Mouse (Mus musculus) limb, embryonic 10.5 days (tissue): ENCODE measurements around the gene Enpp1. TPM values are rescaled to one million over a fixed set of nuclear protein-coding genes. Genes with fewer than 3 reads are reported as not detected.

Experiments used
- DNase-seq: peaks from one replicate; pipeline ENCODE4 v3.0.0-alpha.2; 2017; ENCODE audit warnings: low spot score
- H3K27ac ChIP-seq: fragments of 300-500 bp; sonication (generic); 2 replicates; pipeline ENCODE4 v1.5.1; 2016; ENCODE audit warnings: mild to moderate bottlenecking
- H3K27me3 ChIP-seq: fragments of 300-500 bp; sonication (generic); 2 replicates; pipeline ENCODE4 v1.6.1; 2016; ENCODE audit warnings: low read depth, mild to moderate bottlenecking; ENCODE audit not compliant: poor library complexity, severe bottlenecking
- H3K36me3 ChIP-seq: fragments of 300-500 bp; sonication (generic); 2 replicates; pipeline ENCODE4 v1.6.1; 2016; ENCODE audit warnings: mild to moderate bottlenecking, moderate library complexity
- H3K4me1 ChIP-seq: fragments of 300-500 bp; sonication (generic); 2 replicates; pipeline ENCODE4 v1.6.1; 2016
- H3K4me3 ChIP-seq: fragments of 300-500 bp; sonication (generic); 2 replicates; pipeline ENCODE4 v1.5.1; 2016; ENCODE audit warnings: mild to moderate bottlenecking, moderate library complexity
- H3K9me3 ChIP-seq: fragments of 300-500 bp; sonication (generic); replicated peaks from 2 replicates; pipeline ENCODE4 v1.6.1; 2016; ENCODE audit warnings: mild to moderate bottlenecking
- WGBS: fragments of 180-500 bp; shearing (Covaris S2); methylation state at CpG from one replicate; pipeline ENCODE4 v1.1.7; 2016; 5-methylcytosine and 5-hydroxymethylcytosine counted together
- polyA plus RNA-seq: library from polyadenylated mRNA; unstranded; fragments of >200 nt; fragmentation: Nextera tagmentation; extraction: Ambion mirVana; gene quantifications from 2 replicates; pipeline ENCODE4 v1.2.1, GENCODE M21; 2016

Enpp1 gene
- polyA plus RNA-seq, 1 experiment from 2014 or later = 1.1 TPM

- peaks cover 19% of the 10 kb centered on the region for H3K4me1 ChIP-seq
- H3K27ac ChIP-seq = peak overlapping the region; percentile 81
- H3K4me3 ChIP-seq = no peak overlapping the region
- WGBS = 59% methylated on average over 6 of the region's 6 CpGs
- H3K36me3 ChIP-seq = no peaks in the 10 kb centered on the region
- no peak for DNase-seq
- H3K9me3 ChIP-seq = no peaks in the 10 kb centered on the region
- H3K27me3 ChIP-seq = no peaks in the 10 kb centered on the region
Measured at GRCm38 (mm10) chr10:24698131-24698775, 13.7 kb downstream of the Enpp1 start.

- Histone ChIP-seq H3K36me3 (no peaks in the 10 kb centered on the region), H3K27ac (no peak overlapping the region), H3K9me3 (no peaks in the 10 kb centered on the region), H3K4me1 (peaks cover 9% of the 10 kb centered on the region), H3K4me3 (no peak overlapping the region), H3K27me3 (no peaks in the 10 kb centered on the region)
- WGBS = 84% methylated on average over 3 of the region's 3 CpGs
- no peak for DNase-seq
Measured at GRCm38 (mm10) chr10:24696761-24697160, 15.2 kb downstream of the Enpp1 start.

- no peaks in the 10 kb centered on the region for H3K9me3 ChIP-seq
- DNase-seq = no peak
- no peak overlapping the region for H3K27ac ChIP-seq
- no peaks in the 10 kb centered on the region for H3K36me3 ChIP-seq
- no peaks in the 10 kb centered on the region for H3K27me3 ChIP-seq
- peaks cover 9% of the 10 kb centered on the region for H3K4me1 ChIP-seq
- H3K4me3 ChIP-seq = no peak overlapping the region
- WGBS = 87% methylated on average over 5 of the region's 5 CpGs
Measured at GRCm38 (mm10) chr10:24695786-24696185, 16.2 kb downstream of the Enpp1 start.

- Histone ChIP-seq H3K4me1 (no peaks in the 10 kb centered on the region), H3K36me3 (no peaks in the 10 kb centered on the region), H3K27me3 (no peaks in the 10 kb centered on the region), H3K27ac (no peak overlapping the region), H3K9me3 (no peaks in the 10 kb centered on the region), H3K4me3 (no peak overlapping the region)
- 87% methylated on average over 7 of the region's 7 CpGs for WGBS
- DNase-seq = no peak
Measured at GRCm38 (mm10) chr10:24682518-24683104, 29.3 kb downstream of the Enpp1 start.

- DNase-seq = no peak
- H3K36me3 ChIP-seq = no peaks in the 10 kb centered on the region
- H3K27me3 ChIP-seq = no peaks in the 10 kb centered on the region
- H3K9me3 ChIP-seq = no peaks in the 10 kb centered on the region
- WGBS = 91% methylated on average over 18 of the region's 18 CpGs
- no peak overlapping the region for H3K27ac ChIP-seq
- H3K4me1 ChIP-seq = no peaks in the 10 kb centered on the region
- no peak overlapping the region for H3K4me3 ChIP-seq
Measured at GRCm38 (mm10) chr10:24677681-24678080, 34.3 kb downstream of the Enpp1 start.

GRCm38 (mm10) chr10:24674261-24674660 lies 37.7 kb downstream of the Enpp1 start:
- no peaks in the 10 kb centered on the region for H3K36me3 ChIP-seq
- no peak overlapping the region for H3K4me3 ChIP-seq
- H3K9me3 ChIP-seq = no peaks in the 10 kb centered on the region
- H3K27ac ChIP-seq = no peak overlapping the region
- H3K4me1 ChIP-seq = no peaks in the 10 kb centered on the region
- no peak for DNase-seq
- WGBS = 93% methylated on average over 6 of the region's 6 CpGs
- no peaks in the 10 kb centered on the region for H3K27me3 ChIP-seq

- Histone ChIP-seq H3K36me3 (no peaks in the 10 kb centered on the region), H3K4me1 (no peaks in the 10 kb centered on the region), H3K27me3 (no peaks in the 10 kb centered on the region), H3K27ac (no peak overlapping the region), H3K9me3 (no peaks in the 10 kb centered on the region), H3K4me3 (no peak overlapping the region)
- WGBS = 96% methylated on average over 2 of the region's 2 CpGs
- DNase-seq = no peak
Measured at GRCm38 (mm10) chr10:24672948-24673347, 39.0 kb downstream of the Enpp1 start.

- no peak for DNase-seq
- no peak overlapping the region for H3K27ac ChIP-seq
- WGBS = 94% methylated on average over 6 of the region's 6 CpGs
- no peaks in the 10 kb centered on the region for H3K9me3 ChIP-seq
- no peak overlapping the region for H3K4me3 ChIP-seq
- no peaks in the 10 kb centered on the region for H3K36me3 ChIP-seq
- H3K27me3 ChIP-seq = no peaks in the 10 kb centered on the region
- no peaks in the 10 kb centered on the region for H3K4me1 ChIP-seq
Measured at GRCm38 (mm10) chr10:24670548-24670947, 41.4 kb downstream of the Enpp1 start.

GRCm38 (mm10) chr10:24650990-24651569 lies 60.9 kb downstream of the Enpp1 start:
- no peaks in the 10 kb centered on the region for H3K36me3 ChIP-seq
- no peaks in the 10 kb centered on the region for H3K4me1 ChIP-seq
- H3K27me3 ChIP-seq = no peaks in the 10 kb centered on the region
- no peak overlapping the region for H3K27ac ChIP-seq
- 92% methylated on average over 11 of the region's 11 CpGs for WGBS
- no peak for DNase-seq
- no peaks in the 10 kb centered on the region for H3K9me3 ChIP-seq
- no peak overlapping the region for H3K4me3 ChIP-seq

GRCm38 (mm10) chr10:24647996-24648738 lies 63.8 kb downstream of the Enpp1 start:
- peak overlapping the region; percentile 44; the same call in 1 of the 2 replicates for H3K27ac ChIP-seq
- 90% methylated on average over 6 of the region's 6 CpGs for WGBS

GRCm38 (mm10) chr10:24645169-24645568 lies 66.8 kb downstream of the Enpp1 start:
- H3K36me3 ChIP-seq = no peaks in the 10 kb centered on the region
- 93% methylated on average over 8 of the region's 8 CpGs for WGBS
- no peak overlapping the region for H3K27ac ChIP-seq
- no peaks in the 10 kb centered on the region for H3K27me3 ChIP-seq
- DNase-seq = no peak
- H3K9me3 ChIP-seq = no peaks in the 10 kb centered on the region
- no peak overlapping the region for H3K4me3 ChIP-seq
- peaks cover 4% of the 10 kb centered on the region; the same call in 1 of the 2 replicates for H3K4me1 ChIP-seq

More at GRCm38 (mm10) chr10:24647996-24648738, 63.8 kb downstream of the Enpp1 start:
- no peaks in the 10 kb centered on the region for H3K4me1 ChIP-seq
- H3K27me3 ChIP-seq = no peaks in the 10 kb centered on the region
- H3K36me3 ChIP-seq = no peaks in the 10 kb centered on the region
- H3K9me3 ChIP-seq = no peaks in the 10 kb centered on the region
- H3K4me3 ChIP-seq = no peak overlapping the region
- no peak for DNase-seq

GRCm38 (mm10) chr10:24642796-24643580 lies 69.0 kb downstream of the Enpp1 start:
- Histone ChIP-seq H3K4me3 (no peak overlapping the region), H3K27ac (no peak overlapping the region), H3K36me3 (no peaks in the 10 kb centered on the region), H3K27me3 (no peaks in the 10 kb centered on the region), H3K9me3 (no peaks in the 10 kb centered on the region), H3K4me1 (peaks cover 22% of the 10 kb centered on the region)
- no peak for DNase-seq
- 89% methylated on average over 11 of the region's 11 CpGs for WGBS
